Mouse (Mus musculus): Measurements from ENCODE around the gene Prkaa1. TPM values are rescaled to one million over a fixed set of nuclear protein-coding genes. Genes with fewer than 3 reads are reported as not detected.

Gene Prkaa1
- 18.2 and 18.5 TPM in 2 replicates for polyA plus RNA-seq (2014; fragmentation: Nextera tagmentation; extraction: Ambion mirVana)

- peak within 1 kb of the TSS; percentile 61 for H3K4me2 ChIP-seq (replicated peaks)
- H3K9ac ChIP-seq, result peak within 1 kb of the TSS; percentile 80
- H3K27me3 ChIP-seq (ENCODE audit: control insufficient read depth, insufficient read depth, low read length), result no peaks in the 10 kb centered on the region
- H3K27ac ChIP-seq, result peak within 1 kb of the TSS; percentile 93
- ATAC-seq (ENCODE audit: low FRiP score) (peak; percentile 94), DNase-seq (ENCODE audit: low spot score) (peak; percentile 76)
- H3K9me3 ChIP-seq (ENCODE audit: control insufficient read depth, low read length), result no peaks in the 10 kb centered on the region
- peaks cover 16% of the 10 kb centered on the region for H3K4me1 ChIP-seq (replicated peaks; ENCODE audit: control insufficient read depth, insufficient read depth, low read length)
- peak within 1 kb of the TSS; percentile 84 for H3K4me3 ChIP-seq (replicated peaks; ENCODE audit: low read length)
- no peaks in the 10 kb centered on the region for H3K36me3 ChIP-seq (replicated peaks; ENCODE audit: control insufficient read depth, insufficient read depth)
- WGBS, result under 1% methylated on average over 48 of the region's 80 CpGs
Observed at GRCm38 (mm10) chr15:5143361-5144020, at the start of gene Prkaa1. Prkaa1 (plus strand) TSS chr15:5143861.

- DNase-seq (ENCODE audit: low spot score) (no peak), ATAC-seq (ENCODE audit: low FRiP score) (no peak)
- H3K4me3 ChIP-seq (replicated peaks; ENCODE audit: low read length), result no peak overlapping the region
- H3K27me3 ChIP-seq (ENCODE audit: control insufficient read depth, insufficient read depth, low read length), result no peaks in the 10 kb centered on the region
- no peak overlapping the region for H3K9ac ChIP-seq
- WGBS, result 91% methylated on average over 11 of the region's 11 CpGs
- H3K27ac ChIP-seq, result no peak overlapping the region
- 0 out of 2 replicates have a peak, but pooled peaks cover 4% of the 10 kb centered on the region for H3K9me3 ChIP-seq (ENCODE audit: control insufficient read depth, low read length)
- H3K36me3 ChIP-seq (replicated peaks; ENCODE audit: control insufficient read depth, insufficient read depth), result no peaks in the 10 kb centered on the region
- no peaks in the 10 kb centered on the region for H3K4me1 ChIP-seq (replicated peaks; ENCODE audit: control insufficient read depth, insufficient read depth, low read length)
- no peak overlapping the region for H3K4me2 ChIP-seq (replicated peaks)
Observed at GRCm38 (mm10) chr15:5095534-5096301, 47.9 kb upstream of the Prkaa1 start.

GRCm38 (mm10) chr15:5097376-5097775, 46.3 kb upstream of the Prkaa1 start:
- Histone ChIP-seq H3K36me3 (replicated peaks; ENCODE audit: control insufficient read depth, insufficient read depth) (no peaks in the 10 kb centered on the region), H3K9me3 (ENCODE audit: control insufficient read depth, low read length) (0 out of 2 replicates have a peak, but pooled peaks cover 4% of the 10 kb centered on the region), H3K9ac (no peak overlapping the region), H3K4me2 (replicated peaks) (no peak overlapping the region), H3K4me1 (replicated peaks; ENCODE audit: control insufficient read depth, insufficient read depth, low read length) (no peaks in the 10 kb centered on the region), H3K27me3 (ENCODE audit: control insufficient read depth, insufficient read depth, low read length) (no peaks in the 10 kb centered on the region), H3K27ac (no peak overlapping the region), H3K4me3 (replicated peaks; ENCODE audit: low read length) (no peak overlapping the region)
- no peak for ATAC-seq (ENCODE audit: low FRiP score)
- no peak for DNase-seq (ENCODE audit: low spot score)
- 96% methylated on average over 1 of the region's 1 CpGs for WGBS

- Histone ChIP-seq H3K9ac (no peak overlapping the region), H3K4me1 (replicated peaks; ENCODE audit: control insufficient read depth, insufficient read depth, low read length) (no peaks in the 10 kb centered on the region), H3K36me3 (replicated peaks; ENCODE audit: control insufficient read depth, insufficient read depth) (no peaks in the 10 kb centered on the region), H3K9me3 (ENCODE audit: control insufficient read depth, low read length) (no peaks in the 10 kb centered on the region), H3K4me2 (replicated peaks) (no peak overlapping the region), H3K4me3 (replicated peaks; ENCODE audit: low read length) (no peak overlapping the region), H3K27me3 (ENCODE audit: control insufficient read depth, insufficient read depth, low read length) (no peaks in the 10 kb centered on the region), H3K27ac (no peak overlapping the region)
- WGBS, result 92% methylated on average over 4 of the region's 4 CpGs
- no peak for DNase-seq (ENCODE audit: low spot score)
- ATAC-seq (ENCODE audit: low FRiP score), result no peak
Observed at GRCm38 (mm10) chr15:5102312-5102711, 41.3 kb upstream of the Prkaa1 start.

GRCm38 (mm10) chr15:5105891-5106290, 37.8 kb upstream of the Prkaa1 start:
- Histone ChIP-seq H3K9ac (no peak overlapping the region), H3K4me3 (replicated peaks; ENCODE audit: low read length) (no peak overlapping the region), H3K4me2 (replicated peaks) (no peak overlapping the region), H3K27me3 (ENCODE audit: control insufficient read depth, insufficient read depth, low read length) (no peaks in the 10 kb centered on the region), H3K9me3 (ENCODE audit: control insufficient read depth, low read length) (no peaks in the 10 kb centered on the region), H3K27ac (no peak overlapping the region), H3K4me1 (replicated peaks; ENCODE audit: control insufficient read depth, insufficient read depth, low read length) (no peaks in the 10 kb centered on the region), H3K36me3 (replicated peaks; ENCODE audit: control insufficient read depth, insufficient read depth) (no peaks in the 10 kb centered on the region)
- no peak for DNase-seq (ENCODE audit: low spot score)
- ATAC-seq (ENCODE audit: low FRiP score), result 0 out of 2 replicates have a peak, but pooled peaks have one; percentile 11
- 87% methylated on average over 6 of the region's 6 CpGs for whole genome bisulfite sequencing

GRCm38 (mm10) chr15:5106293-5106692, 37.4 kb upstream of the Prkaa1 start:
- DNase-seq (ENCODE audit: low spot score), result peak; percentile 72
- H3K4me1 ChIP-seq (replicated peaks; ENCODE audit: control insufficient read depth, insufficient read depth, low read length), result no peaks in the 10 kb centered on the region
- peak; percentile 40; the same call in 1 of the 2 replicates for ATAC-seq (ENCODE audit: low FRiP score)

GRCm38 (mm10) chr15:5107686-5108654, 35.7 kb upstream of the Prkaa1 start, which contains the start of gene Card6:
Card6 (minus strand) TSS chr15:5108539.
- no peak for DNase-seq (ENCODE audit: low spot score)
- H3K9ac ChIP-seq, result no peak within 1 kb of the TSS
- no peaks in the 10 kb centered on the region for H3K9me3 ChIP-seq (ENCODE audit: control insufficient read depth, low read length)
- peak within 1 kb of the TSS; percentile 17; the same call in 1 of the 2 replicates for H3K4me2 ChIP-seq (replicated peaks)
- ATAC-seq (ENCODE audit: low FRiP score), result no peak
- 71% methylated on average over 21 of the region's 21 CpGs for WGBS
- H3K36me3 ChIP-seq (replicated peaks; ENCODE audit: control insufficient read depth, insufficient read depth), result no peaks in the 10 kb centered on the region
- H3K4me1 ChIP-seq (replicated peaks; ENCODE audit: control insufficient read depth, insufficient read depth, low read length), result no peaks in the 10 kb centered on the region
- no peaks in the 10 kb centered on the region for H3K27me3 ChIP-seq (ENCODE audit: control insufficient read depth, insufficient read depth, low read length)
- H3K4me3 ChIP-seq (replicated peaks; ENCODE audit: low read length), result no peak within 1 kb of the TSS; the same call in 1 of the 2 replicates
- no peak within 1 kb of the TSS for H3K27ac ChIP-seq

More at GRCm38 (mm10) chr15:5106293-5106692, 37.4 kb upstream of the Prkaa1 start:
- Histone ChIP-seq H3K36me3 (replicated peaks; ENCODE audit: control insufficient read depth, insufficient read depth) (no peaks in the 10 kb centered on the region), H3K27ac (no peak overlapping the region), H3K4me3 (replicated peaks; ENCODE audit: low read length) (no peak overlapping the region), H3K9me3 (ENCODE audit: control insufficient read depth, low read length) (no peaks in the 10 kb centered on the region), H3K4me2 (replicated peaks) (no peak overlapping the region), H3K27me3 (ENCODE audit: control insufficient read depth, insufficient read depth, low read length) (no peaks in the 10 kb centered on the region), H3K9ac (no peak overlapping the region)
- 60% methylated on average over 2 of the region's 2 CpGs for WGBS

- no peaks in the 10 kb centered on the region for H3K4me1 ChIP-seq (replicated peaks; ENCODE audit: control insufficient read depth, insufficient read depth, low read length)
- H3K4me3 ChIP-seq (replicated peaks; ENCODE audit: low read length), result no peak overlapping the region
- DNase-seq (ENCODE audit: low spot score) (no peak), ATAC-seq (ENCODE audit: low FRiP score) (no peak)
- H3K27ac ChIP-seq, result no peak overlapping the region
- no peak overlapping the region for H3K9ac ChIP-seq
- H3K9me3 ChIP-seq (ENCODE audit: control insufficient read depth, low read length), result no peaks in the 10 kb centered on the region
- WGBS, result 84% methylated on average over 3 of the region's 3 CpGs
- H3K27me3 ChIP-seq (ENCODE audit: control insufficient read depth, insufficient read depth, low read length), result no peaks in the 10 kb centered on the region
- H3K36me3 ChIP-seq (replicated peaks; ENCODE audit: control insufficient read depth, insufficient read depth), result no peaks in the 10 kb centered on the region
- H3K4me2 ChIP-seq (replicated peaks), result no peak overlapping the region
Observed at GRCm38 (mm10) chr15:5108655-5109040, 35.0 kb upstream of the Prkaa1 start.
